8 mouse cellular contexts compared by ENCODE assay signal in the genomic region with DNA sequence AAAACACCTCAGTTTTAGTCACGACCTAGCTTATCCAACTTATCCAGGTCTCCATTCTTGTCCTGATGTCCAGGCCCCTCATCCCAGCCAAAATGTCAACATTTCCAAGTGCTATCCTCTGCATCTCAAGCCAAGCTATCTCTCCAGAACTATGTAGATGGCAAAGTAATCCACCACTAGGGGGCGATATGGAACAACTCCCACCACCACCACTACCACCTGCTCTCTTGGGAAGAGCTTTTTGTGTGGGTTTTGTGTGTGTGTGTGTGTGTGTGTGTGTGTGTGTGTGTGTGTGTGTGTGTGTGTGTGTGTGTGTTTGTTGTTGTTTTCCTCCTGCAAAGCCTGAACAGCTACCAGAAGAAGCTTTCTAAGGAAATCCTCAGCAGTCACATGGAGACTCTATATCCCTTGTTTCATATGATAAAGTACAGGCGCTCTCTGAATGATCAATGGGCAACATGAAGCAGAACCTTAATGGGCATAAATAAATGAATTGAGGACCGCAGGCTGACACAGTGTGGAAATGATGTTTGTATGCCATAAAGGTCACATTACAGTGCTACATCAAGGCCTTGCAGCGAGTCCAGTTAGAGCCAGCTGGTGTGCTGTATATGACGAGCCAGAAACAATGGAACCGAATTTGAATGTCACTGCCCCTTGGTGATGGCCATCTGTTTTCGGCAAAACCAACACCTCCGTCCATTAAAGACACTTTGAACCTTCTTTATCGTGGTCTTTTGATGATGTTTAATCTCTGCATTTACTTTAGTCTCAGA.
DNase-seq lines count a peak whose midpoint lies in the region; ATAC-seq and TF ChIP-seq lines count a peak whose summit lies in the region.
"Had no signal": no experiment of that assay in that cellular context is flagged by ENCODE, and none has a peak within 500 bp of the region (broad histone marks: within the 10 kb centered on the region; RNA-seq: fewer than 3 reads in every experiment).

No protein-coding gene starts in this region.

- peak; percentile 85 for TF ChIP-seq CTCF in lung, postnatal 0 days (IDR thresholded peaks at IDR 0.05)

- no peaks in the 10 kb centered on the region for H3K27me3 ChIP-seq in lung, postnatal 0 days (replicated peaks; ENCODE audit: insufficient read depth, low read length)

- TF ChIP-seq EP300 in lung, postnatal 0 days (IDR thresholded peaks at IDR 0.05), result no peak

- DNase-seq in right cerebral cortex, adult 18-20 months, result peak; percentile 28
- no peak for DNase-seq in right cerebral cortex, postnatal 14 days
- DNase-seq in adipocyte (ENCODE audit: low spot score), result peak; percentile 26
- peak; percentile 73 for DNase-seq in embryo, embryonic 11 days
- peak; percentile 67 for DNase-seq in lung, postnatal 0 days (ENCODE audit: low spot score)
- DNase-seq in spleen, postnatal 36 days (ENCODE audit: low spot score in 2 of 2), result peak; percentile 52 to 59

- WGBS in lung, postnatal 0 days, result 69% methylated on average over 10 of the region's 10 CpGs

- peak; percentile 73 for ATAC-seq in inflammation-experienced regulatory T-cells, adult 6 months
- ATAC-seq in lung, postnatal 0 days, result peak; percentile 57; the same call in 1 of the 2 replicates

- H3K4me2 ChIP-seq in lung, postnatal 0 days (replicated peaks; ENCODE audit: low read depth, low read length), result no peak overlapping the region

- H3K27ac ChIP-seq in lung, postnatal 0 days (ENCODE audit: low read length), result no peak overlapping the region

- no peak overlapping the region for H3K4me3 ChIP-seq in lung, postnatal 0 days (ENCODE audit: low read depth, low read length)
- H3K4me3 ChIP-seq: myocyte had no signal

- no peaks in the 10 kb centered on the region for H3K9me3 ChIP-seq in lung, postnatal 0 days (ENCODE audit: low read length)

- no peaks in the 10 kb centered on the region for H3K4me1 ChIP-seq in lung, postnatal 0 days (ENCODE audit: insufficient read depth, low read depth, low read length)

- H3K9ac ChIP-seq in lung, postnatal 0 days (replicated peaks; ENCODE audit: low read depth), result no peak overlapping the region

- H3K36me3 ChIP-seq in lung, postnatal 0 days (ENCODE audit: insufficient read depth, low read length), result no peaks in the 10 kb centered on the region
